Mouse (Mus musculus): ENCODE measurements around the gene Tmtc4.
A peak's percentile ranks its signal among the peaks of the same experiment; 100 is the strongest.

The Tmtc4 gene

GRCm38 (mm10) chr14:122902884-122903283, 81.0 kb downstream of the Tmtc4 start:
- no peak for DNase-seq (ENCODE audit: low spot score in 2 of 2)

- peak; percentile 49 to 52 for DNase-seq (ENCODE audit: low spot score in 2 of 2)
These were observed 81.7 kb downstream of the Tmtc4 start for GRCm38 (mm10) chr14:122902136-122902535.

- no peak for DNase-seq (ENCODE audit: low spot score in 2 of 2)
These were observed 82.1 kb downstream of the Tmtc4 start for GRCm38 (mm10) chr14:122901715-122902114.

- no peak for DNase-seq (ENCODE audit: low spot score in 2 of 2)
These were observed 82.7 kb downstream of the Tmtc4 start for GRCm38 (mm10) chr14:122901177-122901576.

- no peak for DNase-seq (ENCODE audit: low spot score in 2 of 2)
These were observed 83.2 kb downstream of the Tmtc4 start for GRCm38 (mm10) chr14:122900679-122901078.

- DNase-seq (ENCODE audit: low spot score in 2 of 2): no peak
These were observed 85.3 kb downstream of the Tmtc4 start for GRCm38 (mm10) chr14:122898550-122898949.

GRCm38 (mm10) chr14:122896106-122896505, 87.7 kb downstream of the Tmtc4 start:
- no peak for DNase-seq (ENCODE audit: low spot score in 2 of 2)

GRCm38 (mm10) chr14:122891470-122891968, 92.3 kb downstream of the Tmtc4 start:
- DNase-seq (ENCODE audit: low spot score in 2 of 2): no peak

GRCm38 (mm10) chr14:122888480-122888872, 95.4 kb downstream of the Tmtc4 start:
- no peak for DNase-seq (ENCODE audit: low spot score in 2 of 2)

GRCm38 (mm10) chr14:122887702-122888479, 95.9 kb downstream of the Tmtc4 start:
- no peak for DNase-seq (ENCODE audit: low spot score in 2 of 2)

GRCm38 (mm10) chr14:122887278-122887677, 96.6 kb downstream of the Tmtc4 start:
- DNase-seq (ENCODE audit: low spot score in 2 of 2): no peak

GRCm38 (mm10) chr14:122885893-122886292, 97.9 kb downstream of the Tmtc4 start:
- no peak for DNase-seq (ENCODE audit: low spot score in 2 of 2)

GRCm38 (mm10) chr14:122883821-122884584, 99.8 kb downstream of the Tmtc4 start:
- DNase-seq (ENCODE audit: low spot score in 2 of 2): no peak

- no peak for DNase-seq (ENCODE audit: low spot score in 2 of 2)
These were observed 100.4 kb downstream of the Tmtc4 start for GRCm38 (mm10) chr14:122883410-122883806.

GRCm38 (mm10) chr14:122882795-122883409, 100.9 kb downstream of the Tmtc4 start:
- DNase-seq (ENCODE audit: low spot score in 2 of 2): no peak

- no peak for DNase-seq (ENCODE audit: low spot score in 2 of 2)
These were observed 101.6 kb downstream of the Tmtc4 start for GRCm38 (mm10) chr14:122882201-122882639.

GRCm38 (mm10) chr14:122881699-122882098, 102.1 kb downstream of the Tmtc4 start:
- no peak for DNase-seq (ENCODE audit: low spot score in 2 of 2)

GRCm38 (mm10) chr14:122880291-122880690, 103.5 kb downstream of the Tmtc4 start:
- no peak for DNase-seq (ENCODE audit: low spot score in 2 of 2)

GRCm38 (mm10) chr14:122877787-122878186, 106.0 kb downstream of the Tmtc4 start:
- no peak for DNase-seq (ENCODE audit: low spot score in 2 of 2)

GRCm38 (mm10) chr14:122876723-122877122, 107.1 kb downstream of the Tmtc4 start:
- no peak for DNase-seq (ENCODE audit: low spot score in 2 of 2)

GRCm38 (mm10) chr14:122876163-122876562, 107.7 kb downstream of the Tmtc4 start:
- DNase-seq (ENCODE audit: low spot score in 2 of 2): peak; percentile 34 to 57

GRCm38 (mm10) chr14:122875636-122876035, 108.2 kb downstream of the Tmtc4 start:
- DNase-seq (ENCODE audit: low spot score in 2 of 2): no peak

Measured in spleen, postnatal 36 days (tissue).